ENCODE assay signal across 17 mouse cellular contexts in the genomic region with DNA sequence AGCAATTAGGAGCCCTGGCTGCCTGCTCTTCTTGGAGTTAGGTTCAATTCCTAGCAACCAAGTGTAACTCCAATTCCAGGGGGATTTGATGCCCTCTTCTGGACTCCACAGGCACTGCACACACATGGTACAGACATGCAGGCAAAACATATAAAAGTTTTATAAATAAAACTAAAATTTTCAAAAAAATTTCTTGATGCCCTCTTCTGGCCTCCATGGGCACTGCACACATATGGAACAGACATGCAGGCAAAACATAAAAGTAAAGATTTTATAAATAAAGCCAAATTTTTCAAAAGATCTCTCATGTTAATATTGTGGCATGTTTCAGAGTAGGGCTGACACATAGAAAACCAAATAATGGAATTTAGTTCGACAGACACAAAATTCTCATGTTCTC.
"Had no signal": no experiment of that assay in that cellular context is flagged by ENCODE, and none has a peak within 500 bp of the region (broad histone marks: within the 10 kb centered on the region; RNA-seq: fewer than 3 reads in every experiment).

No protein-coding gene starts in this region.

- H3K9me3 ChIP-seq: midbrain, embryonic 15.5 days had no signal

- H3K27me3 ChIP-seq: limb, embryonic 12.5 days; liver, embryonic 13.5 days; lung, embryonic 15.5 days; megakaryocyte, embryonic 14.5 days; midbrain, embryonic 15.5 days; neural tube, embryonic 13.5 days had no signal

- H3K9ac ChIP-seq: limb, embryonic 12.5 days; liver, embryonic 13.5 days; liver, postnatal 0 days; lung, embryonic 15.5 days; midbrain, embryonic 15.5 days; neural tube, embryonic 13.5 days had no signal

- H3K4me3 ChIP-seq: limb, embryonic 12.5 days; liver, embryonic 13.5 days; lung, embryonic 15.5 days; megakaryocyte, embryonic 14.5 days; midbrain, embryonic 15.5 days; neural tube, embryonic 13.5 days had no signal

- DNase-seq: kidney, postnatal 10 days; kidney, postnatal 4 days; liver; liver, embryonic 13.5 days; liver, postnatal 0 days; lung, postnatal 14 days; retina, postnatal 1 day; right cerebral cortex, postnatal 4 days; spleen, adult 18-20 months; thymus, adult 18-20 months; thymus, postnatal 25 days had no signal

- H3K27ac ChIP-seq: limb, embryonic 12.5 days; liver, embryonic 13.5 days; lung, embryonic 15.5 days; macrophage; midbrain, embryonic 15.5 days; neural tube, embryonic 13.5 days had no signal

- H3K4me1 ChIP-seq: lung, embryonic 15.5 days; neural tube, embryonic 13.5 days had no signal
